Mouse (Mus musculus): Measurements from ENCODE around the gene Ticrr.
A peak's percentile ranks its signal among the peaks of the same experiment; 100 is the strongest.

Gene Ticrr

DNA sequence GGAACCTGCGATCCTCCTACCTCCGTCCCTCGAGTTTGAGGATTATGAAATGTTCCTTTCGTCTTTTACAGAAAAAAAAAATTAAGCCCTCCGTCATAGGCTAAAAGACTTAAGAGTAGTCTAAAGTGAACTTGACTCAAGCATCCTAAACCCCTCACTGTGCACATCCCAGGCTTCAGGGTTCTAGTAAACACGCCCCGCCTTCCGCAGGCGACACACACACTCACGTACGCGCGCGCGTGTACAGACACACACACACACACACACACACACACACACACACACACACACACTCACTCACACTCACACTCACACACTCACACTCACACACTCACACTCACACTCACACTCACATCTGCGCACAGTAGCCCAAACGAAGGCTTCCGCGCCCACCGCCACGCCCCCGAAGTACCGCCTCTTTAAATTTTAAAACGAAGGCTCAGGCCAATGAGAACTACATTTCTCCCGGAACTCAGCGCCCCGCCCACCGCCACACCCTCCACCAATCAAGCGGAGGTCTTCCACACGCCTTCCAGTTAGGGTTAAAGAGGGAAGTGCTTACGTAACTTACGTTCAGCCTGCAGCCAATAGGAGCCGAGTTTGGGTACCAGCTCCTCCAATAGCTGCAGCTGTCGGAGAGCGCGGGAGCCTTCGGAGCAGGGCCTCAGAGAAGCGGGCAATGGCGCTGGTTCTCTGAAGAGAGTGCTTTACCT, at the start of gene Ticrr:
Ticrr (plus strand) TSS at position 619 of the 713 bp plus-strand sequence.
- DNase-seq (ENCODE audit: low spot score in 2 of 2): peak; percentile 98

DNA sequence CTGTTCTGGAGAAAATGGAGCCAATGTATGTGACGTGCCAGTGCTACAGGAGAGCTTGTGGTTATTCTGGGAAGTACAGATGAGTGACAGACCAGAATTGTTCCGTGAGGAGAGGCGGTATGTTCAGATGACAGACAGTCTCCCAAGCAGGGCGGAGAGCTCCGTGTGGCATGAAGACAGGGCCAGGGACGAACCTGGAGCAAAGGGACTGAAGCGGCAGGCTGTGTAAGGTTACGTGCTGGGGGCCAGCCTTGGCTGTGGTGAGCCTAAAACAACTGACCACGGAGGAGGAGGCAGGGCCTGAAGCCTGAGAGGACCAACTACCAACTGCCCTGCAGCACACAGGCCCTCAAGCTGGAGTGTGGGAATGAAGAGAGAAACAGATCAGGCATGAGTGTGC, 48.1 kb upstream of the Ticrr start:
- no peak for DNase-seq (ENCODE audit: low spot score in 2 of 2)

DNA sequence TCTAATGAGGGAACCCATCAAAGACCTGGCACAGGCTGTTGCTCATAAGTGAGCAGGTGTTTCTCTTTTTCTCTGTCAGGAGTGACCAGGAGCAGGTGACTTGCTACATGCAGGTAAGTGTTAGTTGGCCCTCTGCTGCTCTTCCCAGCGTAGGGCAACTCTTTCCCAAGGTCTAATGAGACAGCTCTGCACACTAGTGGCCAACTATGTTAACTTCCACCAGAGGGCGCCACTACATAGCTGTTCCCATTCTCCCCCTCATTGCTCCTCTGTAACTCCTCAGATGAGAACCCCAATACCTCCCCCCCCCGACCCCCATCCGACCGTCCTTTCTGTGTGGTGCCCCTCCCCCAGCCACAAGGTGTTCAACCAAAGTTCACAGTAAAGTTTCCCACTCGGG, 47.2 kb upstream of the Ticrr start:
- peak; percentile 27 to 76 for DNase-seq (ENCODE audit: low spot score in 2 of 2)

DNA sequence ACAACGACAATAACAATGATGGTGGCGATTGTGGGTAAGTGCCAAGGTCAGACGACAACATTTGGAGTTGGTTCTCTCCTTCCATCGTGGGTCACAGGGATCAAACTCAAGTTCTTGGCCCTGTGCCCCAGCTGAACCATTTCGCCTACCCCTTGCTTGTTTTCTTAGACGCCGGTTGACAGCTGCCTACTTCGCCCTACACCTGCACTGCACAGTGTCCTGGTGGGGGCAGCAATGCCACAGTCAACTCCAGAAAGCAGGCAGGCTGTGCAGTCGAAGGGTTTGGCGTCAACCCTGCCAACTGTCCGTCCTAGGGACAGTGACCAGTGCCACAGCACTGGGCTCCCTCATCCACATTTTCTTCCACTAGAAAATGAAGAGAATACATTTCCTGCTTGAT, 46.7 kb upstream of the Ticrr start:
- no peak for DNase-seq (ENCODE audit: low spot score in 2 of 2)

DNA sequence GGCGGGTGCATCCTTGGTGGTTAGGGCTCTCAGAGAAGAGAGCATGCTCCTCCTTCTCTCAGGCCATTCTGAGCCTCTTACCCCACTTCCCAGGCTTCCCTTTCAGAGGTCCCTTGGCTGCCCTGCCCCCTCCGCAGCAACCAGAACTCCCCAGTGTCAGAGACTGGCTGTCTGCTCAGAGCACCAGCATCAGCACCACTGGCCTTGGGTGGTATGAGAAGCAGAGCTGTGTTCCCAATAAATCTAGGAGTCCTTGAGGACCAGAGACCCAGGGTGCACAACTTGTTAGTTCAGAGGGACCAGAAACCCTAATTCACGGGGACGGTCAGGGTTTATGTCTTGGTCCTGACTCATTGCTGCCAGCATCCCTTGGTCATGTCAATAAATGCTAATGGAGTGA, 45.0 kb upstream of the Ticrr start:
- DNase-seq (ENCODE audit: low spot score in 2 of 2): no peak

DNA sequence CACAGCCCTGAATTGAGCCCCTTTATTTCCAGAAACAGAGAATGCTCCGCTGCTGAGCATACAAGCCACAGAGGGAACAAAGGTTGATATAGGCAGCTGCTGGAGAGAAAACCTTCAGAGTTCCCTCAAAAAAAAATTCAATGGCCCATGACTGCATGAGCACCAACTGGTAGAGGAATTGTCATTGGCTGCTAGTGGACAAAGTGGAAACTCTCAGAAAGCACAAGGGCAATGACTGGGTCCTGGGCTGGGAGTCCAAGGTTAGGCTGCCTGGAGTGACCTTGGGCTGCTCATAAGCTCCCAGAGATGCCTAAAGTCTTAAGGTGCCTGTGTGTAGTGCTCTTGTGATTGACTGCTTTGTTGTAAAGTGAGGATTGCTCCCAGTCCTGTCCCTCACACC, 44.1 kb upstream of the Ticrr start:
- DNase-seq (ENCODE audit: low spot score in 2 of 2): no peak

DNA sequence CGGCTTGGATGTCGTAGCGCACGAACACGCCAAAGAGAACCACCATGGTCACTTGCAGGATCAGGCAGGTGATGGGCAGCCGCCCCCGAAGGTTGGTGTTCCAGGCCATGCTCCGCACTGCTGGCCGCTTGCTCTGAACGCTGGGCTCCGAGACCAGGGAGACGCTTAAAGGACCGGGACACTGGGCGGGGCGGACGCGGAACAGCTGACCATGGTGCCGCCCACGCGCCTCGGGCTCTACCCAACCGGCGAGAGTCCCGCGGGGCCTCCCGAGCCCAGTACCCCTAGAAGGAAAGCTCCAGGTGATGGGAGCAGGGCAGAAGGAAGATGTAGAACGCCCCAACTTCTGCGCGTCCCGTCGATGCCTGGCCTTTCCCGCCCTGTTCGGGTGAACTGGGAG, 42.6 kb upstream of the Ticrr start, which contains the start of gene Rhcg:
Rhcg (minus strand) TSS at position 240 of the 400 bp plus-strand sequence.
- DNase-seq (ENCODE audit: low spot score in 2 of 2): no peak

DNA sequence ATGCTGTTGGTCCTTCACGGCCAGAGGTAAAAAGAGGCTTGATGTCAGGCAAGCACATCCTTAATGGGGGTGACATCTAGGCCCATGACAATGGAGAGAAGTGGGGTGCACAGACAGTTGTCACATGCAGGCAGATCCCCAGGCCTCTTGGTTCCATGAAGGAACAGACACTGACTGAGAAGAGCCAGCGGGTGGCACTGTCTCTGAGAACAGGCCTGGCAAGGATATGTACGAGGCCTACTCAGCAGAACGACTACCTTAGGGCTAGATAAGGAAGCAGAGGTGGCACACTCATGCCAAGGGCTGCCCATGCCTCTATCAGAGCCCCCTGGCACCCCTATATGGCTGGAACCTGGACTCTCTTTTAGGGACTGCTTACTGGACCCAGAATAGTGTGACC, 40.5 kb upstream of the Ticrr start:
- DNase-seq (ENCODE audit: low spot score in 2 of 2): no peak

DNA sequence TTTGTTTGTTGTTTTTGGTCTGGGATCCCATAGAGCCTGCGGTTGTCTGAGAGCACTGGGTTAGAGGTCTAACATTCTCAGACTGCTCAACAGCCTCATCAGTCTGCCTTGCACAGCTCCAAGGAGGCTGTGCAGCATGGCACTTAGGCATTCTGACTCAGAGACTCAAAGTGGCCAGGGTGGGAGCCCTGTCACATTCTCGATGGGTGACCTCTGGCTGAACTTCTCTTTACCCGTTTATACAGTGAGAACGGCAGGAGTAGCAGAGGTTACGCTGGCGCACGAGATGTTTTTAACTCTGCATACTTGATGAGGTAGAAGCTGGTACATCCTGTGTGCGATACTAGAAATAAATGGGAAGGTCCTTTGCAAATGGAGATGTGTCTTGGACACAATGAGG, 36.9 kb upstream of the Ticrr start:
- no peak for DNase-seq (ENCODE audit: low spot score in 2 of 2)

DNA sequence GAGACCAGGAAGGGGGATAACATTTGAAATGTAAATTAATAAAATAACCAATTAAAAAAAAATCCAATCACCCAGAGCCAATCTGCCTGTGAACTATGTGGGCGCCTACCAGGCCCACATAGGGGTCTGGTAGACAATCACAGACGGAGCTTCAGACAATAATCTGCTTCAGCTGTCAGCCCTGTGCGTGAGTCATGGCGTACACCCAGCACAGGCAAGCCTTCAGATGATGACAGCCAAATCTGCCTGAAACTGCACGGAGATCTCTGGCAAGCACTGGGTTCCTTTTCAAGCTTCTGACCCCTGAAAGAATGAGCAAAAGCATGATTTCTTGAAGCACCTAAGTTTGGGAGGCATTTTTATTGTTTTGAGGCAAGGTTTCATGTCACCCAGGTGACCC, 33.8 kb upstream of the Ticrr start:
- no peak for DNase-seq (ENCODE audit: low spot score in 2 of 2)

DNA sequence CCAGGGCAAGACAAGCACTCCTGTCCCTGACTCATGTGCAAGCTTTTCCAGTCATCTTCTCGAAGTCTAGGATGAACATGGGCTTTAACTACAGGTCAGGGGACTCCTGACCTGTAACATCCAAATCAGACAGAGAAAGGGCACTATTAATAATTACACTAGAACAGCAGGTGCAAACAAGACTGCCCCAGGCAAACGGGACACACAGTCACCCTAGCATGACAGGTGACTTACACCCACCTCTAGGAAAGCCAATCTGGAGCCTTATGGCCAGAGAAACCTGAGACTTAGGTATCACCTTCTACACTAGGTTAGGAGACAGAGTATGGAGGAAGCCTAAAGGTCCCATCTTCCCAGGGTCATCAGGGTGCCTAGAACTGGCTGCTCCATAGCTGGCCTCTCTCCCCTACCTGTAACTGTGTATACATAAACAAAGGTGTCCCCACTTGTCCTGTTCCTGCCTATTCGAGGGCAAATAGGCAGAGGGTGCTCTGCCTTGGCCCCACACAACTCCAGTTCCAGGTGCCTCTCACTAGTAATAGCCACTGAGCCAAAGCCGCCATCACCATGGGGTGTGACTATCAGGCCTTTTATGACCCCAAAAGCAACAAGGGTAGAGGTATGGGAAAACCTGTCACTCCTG, 31.6 kb upstream of the Ticrr start:
- DNase-seq (ENCODE audit: low spot score in 2 of 2): no peak

DNA sequence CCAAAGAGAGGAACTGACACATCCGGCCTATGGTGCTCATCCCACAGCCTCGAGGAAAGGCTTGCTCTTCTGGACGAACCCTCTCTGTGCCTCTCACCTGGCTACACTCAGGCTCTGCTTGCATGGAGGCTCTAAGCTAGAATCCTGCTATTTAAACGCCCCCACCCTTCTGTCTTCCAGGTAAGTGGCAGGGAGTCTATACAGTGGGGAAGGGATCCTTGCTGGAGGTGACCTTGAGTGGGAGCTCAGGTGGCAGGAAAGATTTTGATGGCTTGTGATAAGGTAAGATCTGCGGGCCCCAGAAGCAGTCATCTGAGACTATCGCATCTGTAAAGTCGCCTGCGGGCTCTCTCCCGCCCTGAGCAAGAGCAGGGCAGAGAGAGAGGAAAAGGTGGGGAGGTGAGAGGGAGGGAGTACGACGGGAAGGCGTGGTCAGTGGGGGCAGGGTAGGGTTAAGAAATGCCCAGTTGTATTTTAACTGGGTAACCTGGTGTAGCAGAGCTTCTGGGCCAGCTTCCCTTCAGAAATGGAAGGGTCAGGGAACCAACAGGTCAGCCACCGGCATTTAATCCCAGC, 28.1 kb upstream of the Ticrr start:
- no peak for DNase-seq (ENCODE audit: low spot score in 2 of 2)

DNA sequence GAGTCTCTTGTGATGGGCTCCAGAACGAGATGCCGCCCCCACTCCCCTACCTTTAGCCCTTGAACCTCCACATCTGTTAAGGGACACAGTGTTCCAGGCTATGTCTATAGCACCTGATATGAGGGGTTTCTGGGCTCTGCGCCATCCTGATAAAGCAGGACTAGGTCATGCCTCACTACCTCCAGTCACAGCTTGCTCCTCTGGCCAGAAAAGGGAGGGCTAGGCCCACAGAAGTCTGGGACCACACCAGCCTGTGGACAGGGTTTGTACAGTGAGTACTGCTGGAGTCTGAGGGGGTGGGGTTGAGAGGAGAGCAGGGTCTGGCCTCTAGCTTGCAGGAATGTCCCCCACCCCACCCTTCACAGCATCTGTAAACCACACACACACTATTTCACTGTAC, 12.8 kb upstream of the Ticrr start:
- DNase-seq (ENCODE audit: low spot score in 2 of 2): no peak

DNA sequence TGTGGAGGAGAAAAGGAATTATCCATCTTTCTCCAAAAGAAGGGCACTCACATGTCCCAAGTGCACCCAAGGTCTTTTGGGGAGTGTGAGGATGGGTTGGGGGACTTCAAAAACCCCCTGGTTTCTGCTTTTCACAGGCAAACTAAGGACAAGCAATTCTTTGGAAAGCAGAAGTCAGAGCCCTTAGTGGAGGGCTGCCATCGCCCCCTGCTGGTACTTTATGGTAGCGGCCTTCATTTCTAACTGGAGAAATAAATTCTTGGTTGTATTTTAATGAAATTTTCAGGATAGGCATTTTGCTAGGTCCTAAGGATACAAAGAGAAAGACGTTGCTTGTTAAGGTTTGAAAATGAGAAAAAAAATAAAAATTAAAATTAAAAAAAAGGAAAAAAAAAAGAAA, 11.0 kb upstream of the Ticrr start:
- DNase-seq (ENCODE audit: low spot score in 2 of 2): peak; percentile 26 to 75

DNA sequence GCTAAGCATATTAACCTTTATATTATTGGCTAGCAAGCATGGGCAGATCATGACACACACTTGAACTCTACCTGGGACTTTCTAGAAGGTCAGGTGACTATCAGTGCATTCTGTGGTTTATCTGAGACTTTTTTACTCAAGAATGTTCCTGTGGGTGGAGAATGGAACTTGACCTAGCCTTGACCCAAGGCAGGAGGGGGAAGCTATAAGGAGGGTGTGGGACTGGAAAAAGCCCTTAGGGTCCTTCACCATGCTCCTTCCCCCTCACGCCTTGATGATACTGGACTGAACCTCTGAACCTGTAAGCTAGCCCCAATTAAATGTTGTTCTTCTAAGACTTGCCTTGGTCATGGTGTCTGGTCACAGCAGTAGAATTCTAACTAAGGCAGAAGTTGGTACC, 5.8 kb upstream of the Ticrr start:
- DNase-seq (ENCODE audit: low spot score in 2 of 2): no peak

DNA sequence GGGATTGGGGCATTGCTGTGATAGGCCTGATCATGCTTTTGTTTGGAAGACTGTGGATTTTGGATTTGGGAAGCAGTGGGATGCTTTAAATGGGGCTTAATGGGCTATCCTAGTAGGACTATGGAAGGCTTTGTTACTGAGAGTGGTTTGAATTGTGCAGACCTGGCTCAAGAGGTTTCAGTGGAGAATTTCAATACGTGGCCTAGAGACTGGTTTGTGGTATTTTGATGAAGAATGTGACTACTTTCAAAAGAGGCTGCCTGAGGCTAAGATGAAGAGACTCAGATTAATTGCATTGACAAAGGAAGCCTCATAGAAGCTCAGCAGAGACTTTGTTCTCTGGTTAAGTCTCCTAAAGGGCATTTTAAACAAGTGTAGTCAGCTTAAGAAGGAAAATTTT, 5.4 kb upstream of the Ticrr start:
- no peak for DNase-seq (ENCODE audit: low spot score in 2 of 2)

DNA sequence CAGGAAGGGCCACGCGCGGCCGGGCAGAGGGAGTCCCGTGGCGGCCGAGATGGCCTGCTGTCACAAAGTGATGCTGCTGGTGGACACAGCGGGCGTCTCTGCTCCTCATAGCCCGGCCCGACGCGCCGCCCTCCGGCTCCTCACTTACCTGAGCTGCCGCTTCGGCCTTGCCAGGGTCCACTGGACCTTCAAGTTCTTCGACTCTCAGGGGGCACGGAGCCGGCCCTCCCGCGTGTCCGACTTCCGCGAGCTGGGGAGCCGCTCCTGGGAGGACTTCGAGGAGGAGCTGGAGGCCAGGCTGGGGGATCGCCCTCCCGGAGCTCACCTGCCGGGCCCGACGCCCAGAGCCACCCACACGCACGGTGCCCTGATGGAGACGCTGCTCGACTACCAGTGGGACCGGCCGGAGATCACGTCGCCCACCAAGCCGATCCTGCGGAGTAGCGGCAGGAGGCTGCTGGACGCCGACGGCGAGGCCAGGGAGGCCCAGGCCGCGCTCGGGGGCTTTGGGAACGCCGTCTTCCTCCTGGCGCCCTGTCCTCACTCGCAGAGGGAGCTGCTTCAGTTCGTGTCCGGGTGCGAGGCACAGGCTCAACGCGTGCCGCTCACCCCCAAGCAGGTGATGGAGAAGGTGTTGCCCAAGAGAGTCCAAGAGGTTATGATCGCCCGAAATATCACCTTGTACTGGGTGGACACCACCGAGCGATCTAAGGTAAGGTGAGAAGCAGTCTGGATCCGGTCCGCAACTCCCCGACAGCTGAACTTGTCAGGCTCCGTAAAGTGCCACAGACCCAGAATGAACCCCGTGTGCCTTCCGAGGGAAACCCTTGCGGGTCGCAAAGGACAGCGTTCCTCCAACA, 525 bp downstream of the Ticrr start:
- peak; percentile 43 to 81 for DNase-seq (ENCODE audit: low spot score in 2 of 2)

DNA sequence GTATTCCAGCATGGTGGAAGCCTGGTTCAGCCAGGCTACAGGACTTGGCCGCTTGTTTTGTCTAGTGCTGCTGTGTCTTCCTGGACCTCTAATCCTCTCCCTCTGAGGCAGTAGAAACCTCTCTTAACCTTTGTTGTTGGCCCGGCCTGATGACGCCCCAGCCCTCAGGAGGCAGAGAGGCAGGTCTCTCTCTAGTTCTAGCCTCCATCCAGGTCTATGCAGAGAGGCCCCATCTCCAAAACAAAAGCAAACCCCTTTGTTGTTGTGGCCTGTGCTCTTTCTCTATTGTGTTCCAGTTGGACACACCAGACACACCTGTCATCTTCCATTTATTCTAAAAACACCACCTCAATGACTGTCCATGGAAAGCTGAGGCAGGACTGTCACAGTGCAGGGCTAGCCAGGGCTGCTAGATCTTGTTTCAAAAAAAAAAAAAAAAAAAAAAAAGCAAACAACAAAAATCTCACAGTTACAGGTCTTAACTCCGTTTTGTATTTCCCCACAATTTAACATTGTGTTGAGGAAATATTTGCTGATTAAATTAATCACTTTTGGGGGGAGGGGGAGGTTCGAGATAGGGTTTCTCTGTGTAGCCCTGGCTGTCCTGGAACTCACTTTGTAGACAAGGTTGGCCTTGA, 1.4 kb downstream of the Ticrr start:
- DNase-seq (ENCODE audit: low spot score in 2 of 2): no peak

DNA sequence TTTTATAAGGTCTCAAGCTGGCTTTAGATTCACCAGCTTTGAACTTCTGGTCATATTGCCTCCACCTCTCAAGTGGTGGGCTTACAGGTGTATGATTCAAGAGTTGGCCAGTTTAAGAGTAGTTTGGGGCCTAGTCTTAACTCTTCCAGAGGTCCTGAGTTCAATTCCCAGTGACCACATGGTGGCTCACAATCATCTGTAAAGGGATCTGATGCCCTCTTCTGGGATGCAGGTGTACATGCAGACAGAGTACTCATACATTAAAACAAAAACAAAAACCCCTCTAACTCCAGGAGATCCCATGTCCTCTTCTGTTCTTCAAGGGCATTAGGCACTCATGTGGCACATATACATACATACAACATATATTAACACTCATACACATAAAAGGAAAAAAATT, 6.7 kb downstream of the Ticrr start:
- DNase-seq (ENCODE audit: low spot score in 2 of 2): no peak

DNA sequence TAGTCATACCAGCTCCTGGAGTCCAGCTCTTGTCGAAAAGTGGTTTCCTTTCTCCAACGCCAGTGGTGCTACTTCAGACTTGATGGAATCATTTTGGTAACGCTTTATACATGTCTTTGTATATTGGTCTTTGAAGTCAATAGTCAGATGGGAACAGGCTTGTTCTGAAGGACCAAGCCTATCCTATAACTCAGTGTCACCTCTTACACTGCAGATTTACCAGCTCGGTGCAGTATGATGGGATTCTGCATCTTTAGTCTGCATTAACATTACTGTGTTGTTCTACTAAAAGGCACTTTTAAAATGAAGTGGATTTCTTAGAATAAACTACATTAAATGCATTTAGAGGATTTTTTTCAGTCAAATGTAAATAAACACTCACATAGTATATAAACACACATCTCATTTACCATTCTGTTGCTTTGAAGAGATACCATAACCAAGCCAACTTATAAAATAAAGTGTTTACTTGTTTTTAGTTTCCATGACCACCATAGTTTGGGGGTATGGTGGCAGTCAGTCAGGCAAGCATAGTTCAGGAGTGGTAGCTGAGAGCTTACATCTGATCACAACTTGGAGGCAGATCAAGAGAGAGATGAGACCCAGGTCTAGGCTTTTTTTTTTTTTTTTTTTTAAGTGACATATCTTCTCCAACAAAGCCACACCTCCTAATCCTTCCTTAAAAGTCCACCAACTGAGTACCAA, 11.1 kb downstream of the Ticrr start:
- DNase-seq (ENCODE audit: low spot score in 2 of 2): no peak

DNA sequence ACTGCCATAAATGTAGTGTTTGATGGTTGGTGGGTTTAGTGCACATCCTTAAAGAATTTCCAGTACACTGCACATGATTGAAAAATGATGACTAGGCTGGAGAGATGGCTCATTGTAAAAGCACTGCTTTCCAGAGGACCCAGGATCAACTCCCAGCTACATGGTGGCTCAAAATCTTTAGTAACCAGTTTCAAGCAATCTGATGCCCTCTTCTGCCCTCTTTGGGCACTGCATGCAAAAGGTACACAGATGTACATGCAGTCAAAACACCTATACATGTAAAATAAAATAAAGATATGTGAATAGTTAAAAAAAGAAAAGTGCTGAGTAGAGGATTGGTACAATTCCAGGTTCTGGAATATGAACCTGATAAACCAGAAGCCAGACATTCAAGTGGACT, 19.2 kb downstream of the Ticrr start:
- DNase-seq (ENCODE audit: low spot score in 2 of 2): no peak

Measured in spleen, postnatal 4 days (tissue).